Mouse (Mus musculus): ENCODE results near the gene Fam114a2.

Fam114a2 gene

GRCm38 (mm10) chr11:57518751-57519148, 333 bp upstream of the Fam114a2 start:
- no peak for DNase-seq

GRCm38 (mm10) chr11:57516946-57517441, 1.4 kb downstream of the Fam114a2 start:
- DNase-seq: no peak

- DNase-seq: no peak
Measured at GRCm38 (mm10) chr11:57515218-57515617, 3.2 kb downstream of the Fam114a2 start.

GRCm38 (mm10) chr11:57506899-57507298, 11.5 kb downstream of the Fam114a2 start:
- no peak for DNase-seq

GRCm38 (mm10) chr11:57503155-57503554, 15.3 kb downstream of the Fam114a2 start:
- no peak for DNase-seq

GRCm38 (mm10) chr11:57498215-57498614, 20.2 kb downstream of the Fam114a2 start:
- no peak for DNase-seq

GRCm38 (mm10) chr11:57497701-57498100, 20.7 kb downstream of the Fam114a2 start:
- DNase-seq: no peak

GRCm38 (mm10) chr11:57496462-57497039, 21.9 kb downstream of the Fam114a2 start:
- no peak for DNase-seq

- no peak for DNase-seq
Measured at GRCm38 (mm10) chr11:57488436-57488835, 30.0 kb downstream of the Fam114a2 start.

GRCm38 (mm10) chr11:57478077-57478476, 40.3 kb downstream of the Fam114a2 start:
- DNase-seq: no peak

- peak; percentile 21 for DNase-seq
Measured at GRCm38 (mm10) chr11:57475119-57475518, 43.3 kb downstream of the Fam114a2 start.

- DNase-seq: no peak
Measured at GRCm38 (mm10) chr11:57474296-57474941, 44.0 kb downstream of the Fam114a2 start.

GRCm38 (mm10) chr11:57470979-57471378, 47.4 kb downstream of the Fam114a2 start:
- no peak for DNase-seq

GRCm38 (mm10) chr11:57470056-57470455, 48.4 kb downstream of the Fam114a2 start:
- DNase-seq: no peak

- no peak for DNase-seq
Measured at GRCm38 (mm10) chr11:57468706-57469105, 49.7 kb downstream of the Fam114a2 start.

- DNase-seq: peak; percentile 39
Measured at GRCm38 (mm10) chr11:57467159-57468110, 51.0 kb downstream of the Fam114a2 start.

GRCm38 (mm10) chr11:57465844-57466243, 52.6 kb downstream of the Fam114a2 start:
- no peak for DNase-seq

GRCm38 (mm10) chr11:57465025-57465424, 53.4 kb downstream of the Fam114a2 start:
- no peak for DNase-seq

GRCm38 (mm10) chr11:57459759-57460158, 58.7 kb downstream of the Fam114a2 start:
- DNase-seq: peak; percentile 23

GRCm38 (mm10) chr11:57454421-57454820, 64.0 kb downstream of the Fam114a2 start:
- no peak for DNase-seq

GRCm38 (mm10) chr11:57445237-57445962, 73.0 kb downstream of the Fam114a2 start:
- no peak for DNase-seq

- no peak for DNase-seq
Measured at GRCm38 (mm10) chr11:57434153-57434552, 84.3 kb downstream of the Fam114a2 start.

Data from cerebellum, adult 8-10 months (tissue).